Mouse (Mus musculus): Measurements from ENCODE around the gene Mrpl37.

DNA sequence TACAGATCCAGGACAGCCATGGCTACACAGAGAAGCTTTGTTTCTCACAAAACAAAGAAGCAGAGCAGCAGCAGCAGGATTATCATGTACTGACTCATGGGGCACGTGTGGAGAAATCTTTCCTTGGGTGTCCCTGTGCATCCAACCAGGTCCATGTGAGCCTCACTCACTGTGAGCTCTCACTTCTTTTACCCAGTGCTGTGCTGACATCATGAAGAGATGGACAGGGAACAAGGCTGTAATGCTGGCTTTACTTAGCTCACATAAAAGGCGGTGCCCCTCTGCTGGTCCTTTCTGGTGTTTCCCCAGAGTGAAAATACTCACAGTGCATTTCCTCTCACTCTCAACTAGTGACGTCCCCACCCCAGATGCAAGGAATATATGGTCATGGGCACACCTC is 45.2 kb downstream of the Mrpl37 start:
- TF ChIP-seq POLR2A (IDR thresholded peaks at IDR 0.05; ENCODE audit: low read depth, low read length) (no peak), USF1 (IDR thresholded peaks at IDR 0.05; ENCODE audit: low read depth, low read length) (no peak), UBTF (IDR thresholded peaks at IDR 0.05; ENCODE audit: low read depth, low read length) (no peak), ZNF384 (IDR thresholded peaks at IDR 0.05; ENCODE audit: low read depth, low read length) (no peak), CTCF (conservative IDR thresholded peaks at IDR 0.05 in 1 of 2, IDR thresholded peaks at IDR 0.05 in 1 of 2; ENCODE audit: low read depth in 2 of 2, low read length in 2 of 2) (peak in 1 of 2 experiments; percentile 17; a peak in 1 of 4 replicates), MXI1 (IDR thresholded peaks at IDR 0.05; ENCODE audit: low read depth, low read length) (no peak), JUN (IDR thresholded peaks at IDR 0.05; ENCODE audit: insufficient read depth, low read depth, low read length) (no peak), ZMIZ1 (IDR thresholded peaks at IDR 0.05; ENCODE audit: low read depth, low read length) (no peak), NELFE (IDR thresholded peaks at IDR 0.05; ENCODE audit: low read depth, low read length) (no peak), NRF1 (IDR thresholded peaks at IDR 0.05; ENCODE audit: low read depth, low read length) (no peak), HCFC1 (IDR thresholded peaks at IDR 0.05; ENCODE audit: low read depth, low read length) (no peak), USF2 (conservative IDR thresholded peaks at IDR 0.05; ENCODE audit: low read depth, low read length) (no peak)

Data from CH12.LX (cell line).